Mouse (Mus musculus) neural tube, embryonic 14.5 days (tissue): ENCODE data around the gene Gtpbp8. TPM values are rescaled to one million over a fixed set of nuclear protein-coding genes. Genes with fewer than 3 reads are reported as not detected.

Source experiments
- ATAC-seq: fragments of 200-750 bp; cut with Nextera tagmentation; 2 replicates; pipeline ENCODE4 v1.8.0; 2017; ENCODE audit warnings: low read depth, mild to moderate bottlenecking, moderate TSS enrichment, moderate library complexity
- H3K27ac ChIP-seq: fragments of 300-500 bp; sonication (generic); 2 replicates; pipeline ENCODE4 v1.5.1; 2014; ENCODE audit warnings: low read depth, mild to moderate bottlenecking, control low read depth, low read length, moderate library complexity, mixed read lengths
- H3K27me3 ChIP-seq: fragments of 300-500 bp; sonication (generic); 2 replicates; pipeline ENCODE4 v1.6.1; 2014; ENCODE audit warnings: low read length; ENCODE audit not compliant: control insufficient read depth, insufficient read depth
- H3K36me3 ChIP-seq: fragments of 300-500 bp; sonication (generic); 2 replicates; pipeline ENCODE4 v1.6.1; 2014; ENCODE audit warnings: low read length, mixed read lengths; ENCODE audit not compliant: control insufficient read depth, insufficient read depth
- H3K4me1 ChIP-seq: fragments of 300-500 bp; sonication (generic); 2 replicates; pipeline ENCODE4 v1.6.1; 2014; ENCODE audit warnings: low read length; ENCODE audit not compliant: control insufficient read depth, insufficient read depth
- H3K4me2 ChIP-seq: fragments of 300-500 bp; sonication (generic); 2 replicates; pipeline ENCODE4 v1.6.1; 2014; ENCODE audit warnings: mild to moderate bottlenecking, low read depth, low read length, control low read depth
- H3K4me3 ChIP-seq: fragments of 300-500 bp; sonication (generic); 2 replicates; pipeline ENCODE4 v1.5.1; 2014; ENCODE audit warnings: low read depth, low read length, control low read depth, mixed read lengths
- H3K9ac ChIP-seq: fragments of 300-500 bp; sonication (generic); replicated peaks from 2 replicates; pipeline ENCODE4 v1.6.1; 2014; ENCODE audit warnings: low read depth, mild to moderate bottlenecking, control low read depth, low read length, mixed read lengths
- H3K9me3 ChIP-seq: fragments of 300-500 bp; sonication (generic); 2 replicates; pipeline ENCODE4 v1.6.1; 2016; ENCODE audit warnings: low read length; ENCODE audit not compliant: control insufficient read depth
- WGBS: fragments of 180-500 bp; shearing (Covaris S2); extraction: QIAGEN DNeasy Blood & Tissue Kit; methylation state at CpG from one replicate; pipeline ENCODE4 v1.1.7; 2014; 5-methylcytosine and 5-hydroxymethylcytosine counted together
- polyA plus RNA-seq: library from polyadenylated mRNA; unstranded; fragments of >200 nt; fragmentation: Nextera tagmentation; extraction: Ambion mirVana; gene quantifications from 2 replicates; pipeline ENCODE4 v1.2.1, GENCODE M21; 2014

Gtpbp8 gene
- polyA plus RNA-seq, 1 experiment from 2014 or later: 42.3 TPM

GRCm38 (mm10) chr16:44767967-44768366, 21.8 kb upstream of the Gtpbp8 start:
- H3K27ac ChIP-seq: no peak overlapping the region
- no peak overlapping the region for H3K4me3 ChIP-seq
- H3K9ac ChIP-seq: no peak overlapping the region
- H3K4me2 ChIP-seq: no peak overlapping the region
- H3K27me3 ChIP-seq: no peaks in the 10 kb centered on the region
- WGBS: 60% methylated on average over 2 of the region's 2 CpGs
- peak; percentile 80; the same call in 1 of the 2 replicates for ATAC-seq
- no peaks in the 10 kb centered on the region for H3K36me3 ChIP-seq
- H3K4me1 ChIP-seq: no peaks in the 10 kb centered on the region
- H3K9me3 ChIP-seq: no peaks in the 10 kb centered on the region

- H3K9me3 ChIP-seq: no peaks in the 10 kb centered on the region
- H3K36me3 ChIP-seq: no peaks in the 10 kb centered on the region
- no peak overlapping the region for H3K4me2 ChIP-seq
- H3K4me3 ChIP-seq: no peak overlapping the region
- no peak overlapping the region for H3K27ac ChIP-seq
- H3K27me3 ChIP-seq: no peaks in the 10 kb centered on the region
- H3K9ac ChIP-seq: no peak overlapping the region
- WGBS: 89% methylated on average over 7 of the region's 7 CpGs
- no peaks in the 10 kb centered on the region for H3K4me1 ChIP-seq
- ATAC-seq: no peak
Observed at GRCm38 (mm10) chr16:44767506-44767905, 21.3 kb upstream of the Gtpbp8 start.

GRCm38 (mm10) chr16:44766320-44766892, 20.2 kb upstream of the Gtpbp8 start:
- H3K27me3 ChIP-seq: no peaks in the 10 kb centered on the region
- H3K9me3 ChIP-seq: no peaks in the 10 kb centered on the region
- no peak overlapping the region for H3K4me3 ChIP-seq
- H3K27ac ChIP-seq: no peak overlapping the region
- H3K36me3 ChIP-seq: no peaks in the 10 kb centered on the region
- H3K9ac ChIP-seq: no peak overlapping the region
- no peak overlapping the region for H3K4me2 ChIP-seq
- WGBS: 93% methylated on average over 9 of the region's 9 CpGs
- H3K4me1 ChIP-seq: no peaks in the 10 kb centered on the region
- ATAC-seq: no peak

GRCm38 (mm10) chr16:44765555-44766319, 19.6 kb upstream of the Gtpbp8 start, which contains the start of gene Cd200r1:
Gene Cd200r1, plus strand, starts transcription at chr16:44765736.
- H3K4me3 ChIP-seq: no peak within 1 kb of the TSS
- 85% methylated on average over 22 of the region's 22 CpGs for WGBS
- no peak within 1 kb of the TSS for H3K9ac ChIP-seq
- no peak within 1 kb of the TSS for H3K4me2 ChIP-seq
- no peaks in the 10 kb centered on the region for H3K4me1 ChIP-seq
- no peaks in the 10 kb centered on the region for H3K27me3 ChIP-seq
- no peaks in the 10 kb centered on the region for H3K36me3 ChIP-seq
- no peaks in the 10 kb centered on the region for H3K9me3 ChIP-seq
- ATAC-seq: no peak
- H3K27ac ChIP-seq: no peak within 1 kb of the TSS

GRCm38 (mm10) chr16:44761811-44762210, 15.6 kb upstream of the Gtpbp8 start:
- no peak overlapping the region for H3K9ac ChIP-seq

GRCm38 (mm10) chr16:44757700-44758099, 11.5 kb upstream of the Gtpbp8 start:
- H3K9me3 ChIP-seq: no peaks in the 10 kb centered on the region
- no peak overlapping the region for H3K27ac ChIP-seq
- H3K27me3 ChIP-seq: no peaks in the 10 kb centered on the region
- no peaks in the 10 kb centered on the region for H3K36me3 ChIP-seq
- WGBS: 90% methylated on average over 8 of the region's 8 CpGs
- no peak overlapping the region for H3K4me3 ChIP-seq
- H3K9ac ChIP-seq: no peak overlapping the region
- no peak for ATAC-seq
- H3K4me1 ChIP-seq: no peaks in the 10 kb centered on the region
- H3K4me2 ChIP-seq: no peak overlapping the region

More at GRCm38 (mm10) chr16:44761811-44762210, 15.6 kb upstream of the Gtpbp8 start:
- Histone ChIP-seq H3K27me3 (no peaks in the 10 kb centered on the region), H3K4me1 (no peaks in the 10 kb centered on the region), H3K9me3 (no peaks in the 10 kb centered on the region), H3K4me2 (no peak overlapping the region), H3K27ac (no peak overlapping the region), H3K36me3 (no peaks in the 10 kb centered on the region), H3K4me3 (no peak overlapping the region)
- 88% methylated on average over 1 of the region's 1 CpGs for WGBS
- ATAC-seq: no peak

GRCm38 (mm10) chr16:44748007-44748406, 1.8 kb upstream of the Gtpbp8 start:
- H3K4me2 ChIP-seq: no peak overlapping the region
- H3K36me3 ChIP-seq: no peaks in the 10 kb centered on the region
- no peak overlapping the region for H3K27ac ChIP-seq
- no peak for ATAC-seq
- H3K9ac ChIP-seq: no peak overlapping the region
- H3K4me3 ChIP-seq: no peak overlapping the region
- peaks cover 11% of the 10 kb centered on the region for H3K4me1 ChIP-seq
- no peaks in the 10 kb centered on the region for H3K9me3 ChIP-seq
- no peaks in the 10 kb centered on the region for H3K27me3 ChIP-seq
- WGBS: 69% methylated on average over 3 of the region's 3 CpGs

GRCm38 (mm10) chr16:44745471-44745865, 695 bp downstream of the Gtpbp8 start:
- Histone ChIP-seq H3K4me2 (peak overlapping the region; percentile 68), H3K4me1 (peaks cover 11% of the 10 kb centered on the region), H3K27ac (peak overlapping the region; percentile 90), H3K27me3 (no peaks in the 10 kb centered on the region), H3K4me3 (peak overlapping the region; percentile 64), H3K36me3 (0 out of 2 replicates have a peak, but pooled peaks cover 6% of the 10 kb centered on the region), H3K9me3 (no peaks in the 10 kb centered on the region), H3K9ac (peak overlapping the region; percentile 81)
- 7% methylated on average over 14 of the region's 14 CpGs for WGBS
- ATAC-seq: peak; percentile 50

- no peak overlapping the region for H3K4me3 ChIP-seq
- ATAC-seq: no peak
- 97% methylated on average over 1 of the region's 1 CpGs for WGBS
Observed at GRCm38 (mm10) chr16:44742753-44743152, 3.4 kb downstream of the Gtpbp8 start.

More at GRCm38 (mm10) chr16:44742753-44743152, 3.4 kb downstream of the Gtpbp8 start:
- Histone ChIP-seq H3K4me2 (no peak overlapping the region), H3K9me3 (no peaks in the 10 kb centered on the region), H3K36me3 (peaks cover 21% of the 10 kb centered on the region), H3K27ac (no peak overlapping the region), H3K9ac (no peak overlapping the region), H3K4me1 (peaks cover 11% of the 10 kb centered on the region), H3K27me3 (no peaks in the 10 kb centered on the region)
